Mouse (Mus musculus): ENCODE data around the gene Fbrsl1. TPM values are rescaled to one million over a fixed set of nuclear protein-coding genes. Genes with fewer than 3 reads are reported as not detected.

Fbrsl1 gene
- polyA plus RNA-seq (2014; fragmentation: Nextera tagmentation; extraction: Ambion mirVana): 23.8 and 24.8 TPM in 2 replicates

- DNase-seq (ENCODE audit: low spot score): peak; percentile 90
- Histone ChIP-seq H3K36me3 (replicated peaks; ENCODE audit: control insufficient read depth, insufficient read depth) (no peaks in the 10 kb centered on the region), H3K27me3 (ENCODE audit: control insufficient read depth, insufficient read depth, low read length) (no peaks in the 10 kb centered on the region), H3K4me1 (replicated peaks; ENCODE audit: control insufficient read depth, insufficient read depth, low read length) (peaks cover 24% of the 10 kb centered on the region), H3K9me3 (ENCODE audit: control insufficient read depth, low read length) (no peaks in the 10 kb centered on the region), H3K4me3 (replicated peaks; ENCODE audit: low read length) (peak within 1 kb of the TSS; percentile 90), H3K9ac (peak within 1 kb of the TSS; percentile 88), H3K4me2 (replicated peaks) (peak within 1 kb of the TSS; percentile 98), H3K27ac (peak within 1 kb of the TSS; percentile 59)
- ATAC-seq (ENCODE audit: low FRiP score): peak; percentile 94
- WGBS: 2% methylated on average over 35 of the region's 46 CpGs
These were observed at the start of gene Fbrsl1 for GRCm38 (mm10) chr5:110448436-110449134. Fbrsl1 (minus strand) TSS chr5:110448503.

GRCm38 (mm10) chr5:110498071-110498470 lies 49.8 kb upstream of the Fbrsl1 start:
- H3K9me3 ChIP-seq (ENCODE audit: control insufficient read depth, low read length): no peaks in the 10 kb centered on the region
- ATAC-seq (ENCODE audit: low FRiP score): no peak
- H3K36me3 ChIP-seq (replicated peaks; ENCODE audit: control insufficient read depth, insufficient read depth): no peaks in the 10 kb centered on the region
- H3K4me3 ChIP-seq (replicated peaks; ENCODE audit: low read length): no peak overlapping the region
- H3K4me2 ChIP-seq (replicated peaks): no peak overlapping the region
- no peak overlapping the region for H3K27ac ChIP-seq
- peaks cover 20% of the 10 kb centered on the region for H3K4me1 ChIP-seq (replicated peaks; ENCODE audit: control insufficient read depth, insufficient read depth, low read length)
- no peak for DNase-seq (ENCODE audit: low spot score)
- H3K27me3 ChIP-seq (ENCODE audit: control insufficient read depth, insufficient read depth, low read length): no peaks in the 10 kb centered on the region
- H3K9ac ChIP-seq: no peak overlapping the region
- WGBS: 30% methylated on average over 10 of the region's 10 CpGs

DNA sequence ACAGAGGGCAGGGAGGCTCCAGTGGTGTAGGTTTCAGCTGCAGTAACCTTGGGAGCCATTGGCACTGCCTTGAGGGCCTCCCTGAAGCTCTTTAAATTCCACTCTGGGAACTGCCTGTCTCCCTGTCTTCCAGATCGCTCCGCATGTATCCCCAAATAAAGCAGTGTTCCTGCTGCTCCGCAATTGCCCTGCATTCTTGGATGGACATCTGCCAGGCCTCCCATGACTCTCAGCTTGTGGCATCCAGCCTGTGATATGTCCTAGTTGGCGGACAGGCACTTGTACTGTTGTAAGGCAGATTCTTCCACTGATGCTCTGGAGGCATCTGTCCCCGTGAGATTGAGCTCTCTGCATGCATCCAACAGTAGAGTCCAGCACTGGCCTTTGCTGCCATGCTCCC lies 49.3 kb upstream of the Fbrsl1 start:
- Histone ChIP-seq H3K27ac (no peak overlapping the region), H3K9ac (no peak overlapping the region), H3K27me3 (ENCODE audit: control insufficient read depth, insufficient read depth, low read length) (no peaks in the 10 kb centered on the region), H3K4me2 (replicated peaks) (no peak overlapping the region), H3K4me3 (replicated peaks; ENCODE audit: low read length) (no peak overlapping the region), H3K9me3 (ENCODE audit: control insufficient read depth, low read length) (no peaks in the 10 kb centered on the region), H3K36me3 (replicated peaks; ENCODE audit: control insufficient read depth, insufficient read depth) (no peaks in the 10 kb centered on the region), H3K4me1 (replicated peaks; ENCODE audit: control insufficient read depth, insufficient read depth, low read length) (peaks cover 20% of the 10 kb centered on the region)
- ATAC-seq (ENCODE audit: low FRiP score) (no peak), DNase-seq (ENCODE audit: low spot score) (no peak)
- WGBS: 60% methylated on average over 5 of the region's 5 CpGs

- no peaks in the 10 kb centered on the region for H3K36me3 ChIP-seq (replicated peaks; ENCODE audit: control insufficient read depth, insufficient read depth)
- no peak overlapping the region for H3K4me3 ChIP-seq (replicated peaks; ENCODE audit: low read length)
- H3K4me2 ChIP-seq (replicated peaks): no peak overlapping the region
- H3K9ac ChIP-seq: peak overlapping the region; percentile 29; the same call in 1 of the 2 replicates
- H3K9me3 ChIP-seq (ENCODE audit: control insufficient read depth, low read length): no peaks in the 10 kb centered on the region
- no peaks in the 10 kb centered on the region for H3K27me3 ChIP-seq (ENCODE audit: control insufficient read depth, insufficient read depth, low read length)
- peaks cover 20% of the 10 kb centered on the region for H3K4me1 ChIP-seq (replicated peaks; ENCODE audit: control insufficient read depth, insufficient read depth, low read length)
- ATAC-seq (ENCODE audit: low FRiP score) (no peak), DNase-seq (ENCODE audit: low spot score) (no peak)
- WGBS: 83% methylated on average over 6 of the region's 6 CpGs
- peak overlapping the region; percentile 29 for H3K27ac ChIP-seq
These were observed 46.7 kb upstream of the Fbrsl1 start for GRCm38 (mm10) chr5:110495051-110495450.

DNA sequence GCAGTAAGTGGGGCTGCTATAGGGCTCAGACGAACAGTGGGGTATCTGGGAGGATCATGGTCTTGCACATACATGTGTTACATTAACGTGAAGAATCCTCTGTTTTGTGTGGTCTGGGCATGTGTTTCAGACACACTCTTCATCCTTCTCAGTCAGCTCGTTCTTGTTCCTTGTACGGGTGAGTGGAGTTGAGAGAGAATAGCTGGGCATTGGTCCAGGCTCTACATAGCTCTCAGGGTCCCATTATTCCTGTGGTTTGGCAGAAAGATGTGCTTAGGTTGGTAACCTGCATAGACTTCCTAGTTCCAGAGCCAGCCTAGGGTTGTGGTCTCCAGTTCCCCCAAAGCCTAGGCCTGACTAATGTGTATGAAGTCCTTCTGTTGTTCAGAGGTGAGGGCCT lies 46.1 kb upstream of the Fbrsl1 start:
- ATAC-seq (ENCODE audit: low FRiP score) (no peak; the same call in 1 of the 2 replicates), DNase-seq (ENCODE audit: low spot score) (no peak)
- Histone ChIP-seq H3K27ac (peak overlapping the region; percentile 29), H3K9me3 (ENCODE audit: control insufficient read depth, low read length) (no peaks in the 10 kb centered on the region), H3K9ac (peak overlapping the region; percentile 29), H3K36me3 (replicated peaks; ENCODE audit: control insufficient read depth, insufficient read depth) (no peaks in the 10 kb centered on the region), H3K27me3 (ENCODE audit: control insufficient read depth, insufficient read depth, low read length) (no peaks in the 10 kb centered on the region), H3K4me3 (replicated peaks; ENCODE audit: low read length) (no peak overlapping the region), H3K4me2 (replicated peaks) (peak overlapping the region; percentile 15; the same call in 1 of the 2 replicates), H3K4me1 (replicated peaks; ENCODE audit: control insufficient read depth, insufficient read depth, low read length) (peaks cover 20% of the 10 kb centered on the region)
- 49% methylated on average over 4 of the region's 4 CpGs for whole genome bisulfite sequencing

DNA sequence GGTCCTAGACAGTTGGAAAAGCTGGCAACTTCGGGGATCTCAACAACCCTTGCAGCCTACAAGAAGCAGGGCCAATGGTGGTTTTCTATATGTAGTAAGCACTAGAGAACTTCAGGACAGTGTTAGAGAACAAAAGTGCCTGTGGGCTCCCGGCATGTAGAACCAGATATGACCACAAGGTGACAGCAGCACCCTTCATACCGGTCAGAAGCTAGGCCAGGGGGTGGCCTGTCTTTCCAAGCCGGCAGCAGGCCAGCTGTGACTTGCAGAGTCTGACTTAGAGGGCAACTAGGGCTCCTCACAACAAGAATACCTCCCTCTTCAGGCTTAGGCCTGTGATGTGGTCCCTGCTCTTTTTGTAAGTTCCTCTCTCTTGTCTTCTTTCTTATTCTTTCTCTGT lies 45.5 kb upstream of the Fbrsl1 start:
- DNase-seq (ENCODE audit: low spot score) (peak; percentile 87), ATAC-seq (ENCODE audit: low FRiP score) (peak; percentile 86)
- WGBS: 5% methylated on average over 4 of the region's 4 CpGs
- Histone ChIP-seq H3K27me3 (ENCODE audit: control insufficient read depth, insufficient read depth, low read length) (no peaks in the 10 kb centered on the region), H3K36me3 (replicated peaks; ENCODE audit: control insufficient read depth, insufficient read depth) (no peaks in the 10 kb centered on the region), H3K27ac (peak overlapping the region; percentile 29), H3K4me3 (replicated peaks; ENCODE audit: low read length) (no peak overlapping the region), H3K4me1 (replicated peaks; ENCODE audit: control insufficient read depth, insufficient read depth, low read length) (peaks cover 20% of the 10 kb centered on the region), H3K4me2 (replicated peaks) (peak overlapping the region; percentile 15; the same call in 1 of the 2 replicates), H3K9me3 (ENCODE audit: control insufficient read depth, low read length) (no peaks in the 10 kb centered on the region), H3K9ac (peak overlapping the region; percentile 29)

DNA sequence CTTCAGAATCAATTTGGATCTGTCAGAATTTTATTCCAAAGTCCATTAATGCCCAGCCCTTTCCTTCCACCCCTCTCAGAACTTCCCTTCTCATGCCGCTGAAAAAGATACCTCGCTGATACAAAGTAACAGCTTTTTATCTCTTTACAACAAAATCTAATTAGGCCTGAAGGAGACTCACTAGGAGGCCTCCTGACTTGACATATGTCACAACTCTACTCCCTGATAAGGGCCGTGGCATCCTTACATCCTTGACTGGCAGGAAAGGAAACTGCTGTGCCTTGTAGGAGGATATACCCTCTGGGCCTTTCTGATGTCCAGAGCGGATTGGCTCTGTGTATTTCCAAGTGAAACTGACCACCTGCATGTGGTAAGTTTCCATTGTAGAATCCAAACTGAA lies 41.3 kb upstream of the Fbrsl1 start:
- Histone ChIP-seq H3K27me3 (ENCODE audit: control insufficient read depth, insufficient read depth, low read length) (no peaks in the 10 kb centered on the region), H3K27ac (no peak overlapping the region), H3K4me1 (replicated peaks; ENCODE audit: control insufficient read depth, insufficient read depth, low read length) (peaks cover 22% of the 10 kb centered on the region), H3K9me3 (ENCODE audit: control insufficient read depth, low read length) (no peaks in the 10 kb centered on the region), H3K4me3 (replicated peaks; ENCODE audit: low read length) (no peak overlapping the region), H3K4me2 (replicated peaks) (no peak overlapping the region), H3K36me3 (replicated peaks; ENCODE audit: control insufficient read depth, insufficient read depth) (no peaks in the 10 kb centered on the region), H3K9ac (no peak overlapping the region)
- DNase-seq (ENCODE audit: low spot score) (no peak), ATAC-seq (ENCODE audit: low FRiP score) (no peak)
- 52% methylated on average over 4 of the region's 4 CpGs for WGBS

DNA sequence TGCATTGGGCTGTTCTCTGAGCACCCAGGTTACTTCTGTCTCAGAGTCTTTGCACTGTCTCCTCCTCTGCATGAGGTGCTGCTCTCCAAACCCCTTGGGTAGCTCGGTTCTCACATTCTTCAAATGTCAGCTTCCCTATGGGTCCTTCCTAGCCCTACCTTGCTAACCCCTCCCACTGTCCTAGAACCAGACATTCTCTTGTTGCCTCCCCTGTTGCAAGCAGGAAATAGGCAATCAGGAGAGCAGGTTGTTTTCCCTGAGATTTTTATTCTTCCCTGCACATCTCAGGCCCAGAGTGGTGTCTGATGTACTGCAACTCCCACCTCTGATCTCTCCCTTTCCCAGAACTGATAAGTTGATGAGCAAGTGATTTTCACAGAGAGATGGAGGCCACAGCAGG lies 39.6 kb upstream of the Fbrsl1 start:
- Histone ChIP-seq H3K36me3 (replicated peaks; ENCODE audit: control insufficient read depth, insufficient read depth) (no peaks in the 10 kb centered on the region), H3K27me3 (ENCODE audit: control insufficient read depth, insufficient read depth, low read length) (no peaks in the 10 kb centered on the region), H3K9me3 (ENCODE audit: control insufficient read depth, low read length) (no peaks in the 10 kb centered on the region), H3K4me2 (replicated peaks) (no peak overlapping the region), H3K27ac (no peak overlapping the region), H3K9ac (no peak overlapping the region), H3K4me3 (replicated peaks; ENCODE audit: low read length) (no peak overlapping the region), H3K4me1 (replicated peaks; ENCODE audit: control insufficient read depth, insufficient read depth, low read length) (peaks cover 14% of the 10 kb centered on the region)
- no peak for ATAC-seq (ENCODE audit: low FRiP score)
- WGBS: 67% methylated on average over 1 of the region's 1 CpGs
- DNase-seq (ENCODE audit: low spot score): no peak

DNA sequence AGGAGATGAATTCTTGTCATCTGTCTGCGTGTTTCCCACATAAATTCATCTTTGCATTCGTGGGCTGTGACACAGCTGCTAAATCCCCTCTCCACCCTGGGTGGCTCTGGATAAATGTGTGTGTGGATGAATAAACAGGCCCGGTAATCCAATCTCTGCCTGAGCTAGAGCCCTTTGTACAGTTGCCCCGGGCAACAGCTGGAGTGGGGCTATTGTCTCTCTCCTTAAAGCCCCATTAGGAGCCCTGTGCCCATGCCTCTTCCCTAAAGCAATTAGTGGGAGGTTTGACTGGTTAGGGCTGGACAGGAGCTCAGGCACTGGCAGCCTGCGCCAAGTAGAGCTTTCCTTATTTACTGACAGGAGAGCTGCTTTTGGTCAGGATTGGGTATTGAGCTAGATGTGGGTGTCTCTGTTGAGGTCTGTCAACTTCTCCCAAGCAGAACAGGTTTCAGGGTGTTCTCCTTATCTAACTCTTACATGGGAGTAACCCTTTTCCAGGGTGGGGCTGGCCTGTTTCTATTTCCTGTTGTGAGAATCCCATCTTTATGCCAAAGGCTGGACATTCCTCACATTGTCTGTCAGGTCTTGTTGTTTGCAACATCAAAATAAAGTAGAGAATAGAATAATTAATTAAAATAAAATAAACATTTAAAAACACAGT lies 38.5 kb upstream of the Fbrsl1 start:
- Histone ChIP-seq H3K4me2 (replicated peaks) (no peak overlapping the region), H3K27me3 (ENCODE audit: control insufficient read depth, insufficient read depth, low read length) (no peaks in the 10 kb centered on the region), H3K4me3 (replicated peaks; ENCODE audit: low read length) (no peak overlapping the region), H3K36me3 (replicated peaks; ENCODE audit: control insufficient read depth, insufficient read depth) (no peaks in the 10 kb centered on the region), H3K4me1 (replicated peaks; ENCODE audit: control insufficient read depth, insufficient read depth, low read length) (peaks cover 14% of the 10 kb centered on the region), H3K9ac (peak overlapping the region; percentile 18; the same call in 1 of the 2 replicates), H3K27ac (peak overlapping the region; percentile 58), H3K9me3 (ENCODE audit: control insufficient read depth, low read length) (no peaks in the 10 kb centered on the region)
- peak; percentile 47 for DNase-seq (ENCODE audit: low spot score)
- ATAC-seq (ENCODE audit: low FRiP score): peak; percentile 87
- WGBS: 11% methylated on average over 5 of the region's 5 CpGs

All from hindbrain, embryonic 14.5 days (tissue).